Mouse (Mus musculus): ENCODE data around the gene Itgb6. TPM values are rescaled to one million over a fixed set of nuclear protein-coding genes. Genes with fewer than 3 reads are reported as not detected.

The Itgb6 gene
- polyA plus RNA-seq, 1 experiment, result not detected

DNA sequence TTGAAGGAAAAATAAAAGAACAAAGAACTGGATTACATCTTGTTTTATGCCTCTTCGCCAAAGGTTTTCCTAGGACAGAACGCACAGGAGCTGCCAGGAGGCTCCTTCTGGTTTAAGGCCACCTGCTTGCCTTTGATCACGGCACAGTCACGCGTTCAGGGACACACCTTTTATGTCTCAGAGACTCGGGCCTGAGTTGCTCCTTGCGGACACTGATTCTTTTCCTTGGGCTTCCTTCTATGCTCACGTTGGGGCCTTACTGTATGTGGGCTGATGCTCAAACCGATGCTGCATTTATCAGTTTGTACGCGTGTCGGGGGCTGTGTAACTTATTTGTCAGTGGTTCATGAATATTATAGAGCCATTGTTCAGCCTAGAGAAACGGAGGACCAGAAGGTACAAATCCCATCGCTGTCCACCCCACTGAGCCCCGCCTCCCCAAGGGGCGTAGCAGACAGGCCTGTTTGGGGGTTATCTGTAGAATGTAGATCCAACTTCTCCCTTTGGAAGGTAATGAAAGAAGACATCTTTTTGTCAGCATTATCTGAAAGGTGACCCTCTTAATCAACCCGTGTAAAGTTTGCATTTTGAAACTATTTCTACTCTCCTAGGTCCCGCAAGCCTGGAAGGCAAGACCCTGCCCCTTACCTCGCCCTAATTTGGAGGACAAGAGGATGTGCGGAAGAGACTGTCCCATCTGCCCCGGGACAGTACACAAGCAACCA lies 170.1 kb downstream of the Itgb6 start:
- TF ChIP-seq CTCF (IDR thresholded peaks at IDR 0.05; ENCODE audit: low read depth, low read length) (no peak), POLR2A (IDR thresholded peaks at IDR 0.05; ENCODE audit: borderline replicate concordance, low read depth, low read length) (no peak)
- Histone ChIP-seq H3K4me3 (ENCODE audit: insufficient read depth, low read length) (no peak overlapping the region), H3K27ac (ENCODE audit: insufficient read depth, low read depth, low read length) (no peak overlapping the region), H3K4me1 (ENCODE audit: control insufficient read depth, insufficient read depth, low read length) (no peaks in the 10 kb centered on the region)

GRCm38 (mm10) chr2:60551673-60552072 lies 170.8 kb downstream of the Itgb6 start:
- Histone ChIP-seq H3K4me1 (ENCODE audit: control insufficient read depth, insufficient read depth, low read length) (no peaks in the 10 kb centered on the region), H3K4me3 (ENCODE audit: insufficient read depth, low read length) (no peak overlapping the region), H3K27ac (ENCODE audit: insufficient read depth, low read depth, low read length) (no peak overlapping the region)
- TF ChIP-seq CTCF (IDR thresholded peaks at IDR 0.05; ENCODE audit: low read depth, low read length) (no peak), POLR2A (IDR thresholded peaks at IDR 0.05; ENCODE audit: borderline replicate concordance, low read depth, low read length) (no peak)

DNA sequence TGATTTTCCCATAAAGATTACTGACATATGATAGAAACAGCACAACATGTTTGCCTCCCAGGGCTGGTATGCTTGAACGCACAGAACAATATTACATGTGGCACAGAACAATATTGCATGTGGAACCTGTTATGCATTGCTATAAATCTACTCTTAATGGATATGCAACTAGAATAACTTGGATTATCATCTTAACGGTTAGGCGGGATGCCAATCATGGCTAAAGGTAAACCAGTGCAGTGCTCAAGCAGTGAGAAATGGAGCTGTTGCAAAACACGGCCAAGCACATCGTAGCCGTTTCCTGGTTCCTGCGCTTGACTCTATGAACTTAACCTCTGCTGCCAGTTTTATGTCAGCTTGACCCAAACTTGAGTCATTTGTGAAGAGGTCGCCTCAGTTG lies 171.9 kb downstream of the Itgb6 start:
- Histone ChIP-seq H3K4me3 (ENCODE audit: insufficient read depth, low read length) (no peak overlapping the region), H3K27ac (ENCODE audit: insufficient read depth, low read depth, low read length) (no peak overlapping the region), H3K4me1 (ENCODE audit: control insufficient read depth, insufficient read depth, low read length) (no peaks in the 10 kb centered on the region)
- TF ChIP-seq CTCF (IDR thresholded peaks at IDR 0.05; ENCODE audit: low read depth, low read length), result no peak
- TF ChIP-seq POLR2A (IDR thresholded peaks at IDR 0.05; ENCODE audit: borderline replicate concordance, low read depth, low read length), result no peak

DNA sequence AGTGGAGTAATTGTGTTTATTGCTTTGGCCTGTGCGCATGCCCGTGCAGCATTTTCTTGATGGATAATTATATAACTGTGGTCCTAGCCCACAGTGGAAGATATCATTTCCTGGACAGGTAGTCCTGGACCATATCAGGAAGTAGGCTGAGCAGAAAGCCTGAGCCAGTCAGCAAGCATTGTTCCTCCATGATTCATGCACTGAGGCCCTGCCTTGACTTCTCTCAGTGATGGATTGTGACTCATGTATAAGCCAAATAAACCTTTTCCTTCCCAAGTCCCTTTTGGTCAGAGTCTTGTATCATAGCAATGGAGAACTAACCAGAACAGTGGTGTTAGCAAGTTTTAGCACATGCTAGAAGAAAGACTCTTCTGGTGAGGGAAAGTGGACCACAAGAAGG lies 172.6 kb downstream of the Itgb6 start:
- TF ChIP-seq POLR2A (IDR thresholded peaks at IDR 0.05; ENCODE audit: borderline replicate concordance, low read depth, low read length), result no peak
- no peak for TF ChIP-seq CTCF (IDR thresholded peaks at IDR 0.05; ENCODE audit: low read depth, low read length)
- H3K4me1 ChIP-seq (ENCODE audit: control insufficient read depth, insufficient read depth, low read length), result no peaks in the 10 kb centered on the region
- H3K27ac ChIP-seq (ENCODE audit: insufficient read depth, low read depth, low read length), result no peak overlapping the region
- H3K4me3 ChIP-seq (ENCODE audit: insufficient read depth, low read length), result no peak overlapping the region

Other genes starting within 250 kb of the Itgb6 start
- 0.24 and 0.91 TPM in 2 replicates for gene Pla2r1, start 169.3 kb downstream of the Itgb6 start, polyA plus RNA-seq (2012; ENCODE audit: insufficient read depth, insufficient read length, missing spikeins)
- 109 and 111 TPM in 2 replicates for gene Rbms1, start 240.5 kb upstream of the Itgb6 start, polyA plus RNA-seq (2012; ENCODE audit: insufficient read depth, insufficient read length, missing spikeins)